Mouse (Mus musculus) megakaryocyte, embryonic 14.5 days (primary cell): ENCODE measurements at regions not wholly inside any gene's neighbourhood (a gene's known extent, or its start where the extent isn't known, plus 50 kb on each side); places are given as distances from the start of the nearest gene placed in this dataset.

ENCODE experiments used
- FLI1 ChIP-seq: IDR thresholded peaks from 2 replicates; pipeline ENCODE4 v1.6.1; 2012; ENCODE audit warnings: low read length, inconsistent platforms, mixed read lengths
- GATA1 ChIP-seq: IDR thresholded peaks from 3 replicates; pipeline ENCODE4 v1.6.1; 2012; ENCODE audit warnings: mixed read lengths, low read length, inconsistent platforms, borderline replicate concordance

DNA sequence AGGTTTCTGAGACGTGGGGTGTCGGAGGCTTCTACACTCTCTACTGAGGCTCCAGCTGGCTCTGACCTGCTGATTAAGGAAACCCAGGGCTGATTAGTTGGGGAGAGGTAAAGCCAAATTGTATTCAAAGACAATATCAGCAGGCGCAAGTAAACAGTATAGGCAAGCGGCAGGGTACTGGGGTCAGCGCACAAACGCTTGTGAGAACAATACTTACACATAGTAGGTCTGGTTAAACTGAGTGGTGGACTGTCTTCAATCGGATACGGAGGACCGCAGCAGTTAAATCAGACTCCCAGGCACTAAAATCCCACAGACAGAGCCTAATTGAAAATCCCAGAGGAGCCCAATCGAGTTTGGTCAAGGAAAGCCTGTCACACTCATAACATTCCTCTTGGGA is 195.8 kb downstream of the Rchy1 start:
- TF ChIP-seq GATA1 = no peak
- no peak for TF ChIP-seq FLI1
